Mouse (Mus musculus): Measurements from ENCODE around the gene Mgat5.

Mgat5 gene

DNA sequence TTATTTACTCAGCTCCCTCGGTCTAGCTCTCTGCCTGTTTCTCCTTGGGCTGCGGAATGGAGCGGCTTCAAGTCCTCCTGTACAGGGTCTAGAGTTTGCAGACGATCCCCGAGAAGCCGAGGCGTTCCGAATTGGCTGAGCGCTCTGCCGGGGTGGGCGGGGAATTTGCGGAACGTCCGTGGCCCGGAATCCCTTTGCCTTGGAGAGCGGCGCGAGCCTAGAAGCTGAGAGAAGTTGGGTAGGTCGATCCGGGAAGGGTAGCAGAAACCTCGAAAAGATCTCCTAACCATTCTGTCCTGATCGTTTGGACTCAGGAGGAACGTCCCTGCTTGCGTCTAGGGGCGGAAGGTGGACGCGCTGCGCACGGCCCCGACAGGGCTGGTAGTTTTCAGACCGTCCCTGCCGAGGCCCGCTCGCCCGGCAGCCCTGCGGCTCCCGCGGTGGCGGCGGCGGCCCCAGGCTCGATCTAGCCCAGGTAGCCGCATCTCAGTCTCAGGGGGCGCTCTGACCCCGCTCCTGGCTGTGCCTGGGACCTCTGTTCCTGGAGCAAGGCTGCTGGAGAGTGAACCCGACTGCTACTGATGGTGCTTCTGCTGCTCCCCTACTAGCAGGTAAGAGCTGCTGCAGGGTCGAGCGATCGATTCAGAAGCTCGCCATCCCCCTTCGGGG, at the start of gene Mgat5:
Gene Mgat5 (plus strand): TSS at position 199 of the 669 bp plus-strand sequence.
- DNase-seq (ENCODE audit: low read depth) = peak; percentile 90

DNA sequence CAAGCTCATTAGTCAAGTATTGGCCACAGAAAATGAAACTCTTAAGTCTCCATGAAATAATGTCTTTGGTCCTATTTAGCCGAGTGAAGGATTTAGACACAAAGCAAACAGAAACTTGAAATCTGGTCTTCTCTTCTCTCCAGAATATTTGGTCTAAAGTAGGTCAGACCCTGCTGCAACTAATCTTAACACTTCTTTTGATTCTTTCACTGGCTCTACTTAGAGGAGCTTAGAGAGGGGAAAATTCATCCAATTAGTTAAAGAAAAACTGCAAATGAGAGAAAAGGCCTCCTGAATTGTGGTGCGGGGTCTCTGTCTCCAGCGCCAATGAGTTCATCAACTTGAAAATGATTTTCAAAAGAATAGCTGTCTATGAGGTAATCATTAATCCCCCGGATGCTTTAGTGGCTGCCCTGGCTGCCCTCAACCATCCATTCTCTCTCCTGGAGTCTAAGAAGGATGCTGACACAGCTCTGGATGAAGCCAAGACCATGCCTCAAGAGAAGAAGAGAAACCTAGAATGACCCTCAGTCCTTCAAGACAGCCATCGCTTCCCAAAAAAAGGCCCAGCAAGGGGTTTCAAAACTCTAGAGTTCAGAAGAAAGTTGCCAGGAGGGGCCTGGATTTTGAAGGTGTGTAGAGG, 44.6 kb upstream of the Mgat5 start:
- DNase-seq (ENCODE audit: low read depth) = no peak

DNA sequence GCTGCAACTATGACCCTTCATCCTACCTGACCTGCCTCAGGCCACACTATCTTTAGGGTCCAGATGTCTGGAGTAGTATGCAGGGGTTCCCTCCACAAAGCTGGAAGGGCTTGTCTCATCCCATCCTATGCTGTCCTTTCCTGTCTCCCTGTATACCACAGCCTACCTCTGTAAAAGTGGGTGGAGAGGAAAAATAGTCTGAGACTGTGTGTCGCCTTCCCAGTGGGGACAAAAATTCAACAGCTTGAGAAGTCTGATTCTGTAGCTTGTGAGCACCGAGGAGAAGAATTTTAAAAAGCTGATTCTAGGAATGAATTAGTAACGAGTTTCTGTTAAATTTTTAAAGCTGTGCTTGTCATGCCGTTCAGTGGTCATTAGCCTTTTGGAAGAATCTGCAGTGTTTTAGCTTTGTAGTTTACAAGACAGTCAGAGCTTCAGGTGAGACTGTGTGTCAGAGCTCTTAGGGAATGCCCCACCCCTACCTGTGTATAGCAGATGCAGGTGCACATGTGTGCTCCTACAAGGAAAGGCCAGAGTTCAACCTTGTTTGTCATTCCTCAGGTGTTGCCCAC, 40.1 kb upstream of the Mgat5 start:
- no peak for DNase-seq (ENCODE audit: low read depth)

DNA sequence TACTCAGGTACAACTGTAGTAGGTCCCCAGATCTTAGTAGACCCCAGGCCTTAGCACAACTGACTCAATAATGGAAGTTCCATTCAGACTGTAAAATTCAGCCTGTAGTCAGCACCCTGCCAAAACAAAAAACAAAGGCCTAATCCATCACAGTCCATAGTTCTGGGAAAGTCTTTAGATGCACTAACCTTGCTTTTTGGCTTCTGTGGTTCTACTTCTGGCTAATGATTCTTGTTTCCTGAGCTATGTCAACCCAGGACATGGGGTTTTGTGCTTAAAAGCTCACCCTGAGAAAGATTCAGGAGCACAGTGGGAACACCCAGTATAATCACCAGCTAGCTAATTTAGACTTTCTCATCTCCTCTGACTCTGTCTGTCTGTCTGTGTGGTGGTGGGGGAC, 38.3 kb upstream of the Mgat5 start:
- DNase-seq (ENCODE audit: low read depth) = no peak

DNA sequence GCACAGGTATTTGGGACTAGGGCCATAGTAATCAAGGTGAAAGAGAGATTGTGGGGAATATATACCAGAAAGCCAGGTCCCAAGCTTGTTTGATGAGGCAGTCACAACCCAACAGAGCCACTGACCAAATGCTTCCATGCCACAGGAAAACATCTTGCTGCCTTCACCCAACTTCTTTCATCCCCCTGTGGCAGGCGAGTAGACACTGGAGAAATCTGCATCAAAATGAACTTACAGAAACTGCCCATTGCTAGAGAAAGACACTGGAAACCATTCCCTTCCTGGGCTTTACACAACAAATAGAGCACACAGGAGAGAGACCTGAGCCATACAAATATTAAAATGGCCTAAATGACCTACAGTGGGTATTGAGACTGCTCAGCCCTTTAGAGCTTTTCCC, 37.2 kb upstream of the Mgat5 start:
- DNase-seq (ENCODE audit: low read depth) = no peak

DNA sequence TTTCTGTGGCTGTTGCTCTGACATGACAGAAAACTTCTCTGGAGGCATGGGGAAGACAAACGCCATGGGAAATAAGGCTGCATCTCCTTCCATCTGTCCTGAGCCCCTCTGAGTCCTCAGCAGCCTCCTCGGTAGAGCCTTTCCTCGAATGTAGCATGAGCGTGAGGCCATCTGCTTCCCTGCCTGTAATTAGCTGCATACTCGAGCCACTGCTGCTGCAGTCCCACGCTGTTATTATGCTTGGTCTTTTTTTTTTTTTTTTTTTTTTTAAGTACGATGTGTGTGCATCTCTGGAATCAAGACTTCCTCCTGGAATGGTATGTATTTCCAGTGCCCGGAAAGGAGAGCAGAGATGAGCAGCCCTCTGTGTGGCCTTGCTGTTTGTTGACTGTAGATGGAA, 36.6 kb upstream of the Mgat5 start:
- DNase-seq (ENCODE audit: low read depth) = no peak

DNA sequence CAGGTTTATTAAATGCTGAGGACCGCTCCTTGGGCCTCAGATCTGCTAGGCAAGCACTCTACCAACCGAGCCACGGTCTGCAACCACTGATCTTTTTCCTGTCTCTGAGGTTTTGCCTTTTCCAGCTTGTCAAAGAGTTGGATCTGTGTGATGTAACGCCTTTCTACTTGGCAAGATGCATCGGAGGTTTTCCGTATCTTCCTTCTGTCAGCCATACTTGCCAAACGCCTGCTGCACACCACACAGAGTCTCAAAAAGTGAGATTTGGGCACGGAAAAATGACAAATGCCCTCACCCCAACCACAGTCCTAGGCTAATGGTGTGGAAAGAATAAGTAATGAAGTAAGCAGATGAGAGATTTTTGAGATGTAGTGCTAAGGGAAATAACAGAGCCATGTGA, 35.3 kb upstream of the Mgat5 start:
- DNase-seq (ENCODE audit: low read depth) = no peak

DNA sequence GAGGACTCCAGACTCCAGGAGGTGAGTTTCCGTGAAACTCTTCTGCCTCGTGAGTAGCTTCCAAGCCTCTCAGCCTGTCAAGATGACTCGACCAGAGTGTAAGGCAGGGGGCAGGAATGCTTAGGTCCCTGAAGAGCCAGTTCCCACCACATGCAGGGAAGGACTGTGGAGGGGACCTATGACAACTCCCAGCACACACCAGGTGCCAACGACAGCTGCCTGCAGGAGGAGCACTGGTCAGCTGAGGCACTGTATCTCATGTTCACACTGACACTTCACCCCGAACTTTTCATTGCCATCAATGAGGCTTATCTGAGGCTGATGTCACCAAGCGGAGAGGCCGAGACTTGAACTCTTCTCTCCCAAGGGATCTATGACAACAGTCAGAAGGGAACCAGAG, 33.5 kb upstream of the Mgat5 start:
- DNase-seq (ENCODE audit: low read depth) = no peak

DNA sequence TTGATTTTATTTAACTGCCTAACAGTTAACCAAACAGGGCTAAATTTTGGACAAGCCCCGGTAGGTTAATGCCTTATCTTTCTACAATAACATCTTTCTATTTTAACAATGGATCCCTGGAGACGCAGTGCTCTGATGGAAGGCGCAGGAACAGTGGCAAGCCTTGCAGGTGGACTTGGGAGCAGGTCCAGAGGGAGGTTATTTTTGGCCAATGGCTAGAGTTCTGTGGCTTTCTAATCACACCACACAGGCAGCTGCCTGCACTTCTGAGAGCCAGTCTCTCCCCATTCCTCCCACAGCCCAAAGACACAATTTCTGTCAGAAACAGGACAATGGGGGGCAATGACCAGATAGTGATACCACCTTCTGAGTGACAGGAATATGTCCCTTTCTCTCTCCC, 31.4 kb upstream of the Mgat5 start:
- no peak for DNase-seq (ENCODE audit: low read depth)

DNA sequence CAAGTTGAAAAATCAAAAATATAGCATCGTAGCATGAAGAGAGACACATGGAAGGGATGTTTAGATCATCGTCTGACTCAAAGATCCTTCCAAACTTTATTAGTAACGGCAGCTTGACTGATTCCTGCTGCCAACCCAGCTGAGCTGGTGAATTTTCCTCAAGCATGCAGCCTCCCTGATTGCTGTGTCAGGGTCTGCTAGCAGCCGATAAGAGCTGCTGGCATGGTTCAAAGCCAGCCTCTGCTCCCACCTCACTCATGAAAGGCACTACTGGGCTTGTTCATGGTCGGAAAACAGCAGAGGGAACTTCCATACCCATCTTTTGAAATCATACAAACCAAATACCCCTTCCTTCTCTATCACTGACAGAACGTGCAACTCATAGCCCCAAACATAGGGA, 12.4 kb upstream of the Mgat5 start:
- no peak for DNase-seq (ENCODE audit: low read depth)

DNA sequence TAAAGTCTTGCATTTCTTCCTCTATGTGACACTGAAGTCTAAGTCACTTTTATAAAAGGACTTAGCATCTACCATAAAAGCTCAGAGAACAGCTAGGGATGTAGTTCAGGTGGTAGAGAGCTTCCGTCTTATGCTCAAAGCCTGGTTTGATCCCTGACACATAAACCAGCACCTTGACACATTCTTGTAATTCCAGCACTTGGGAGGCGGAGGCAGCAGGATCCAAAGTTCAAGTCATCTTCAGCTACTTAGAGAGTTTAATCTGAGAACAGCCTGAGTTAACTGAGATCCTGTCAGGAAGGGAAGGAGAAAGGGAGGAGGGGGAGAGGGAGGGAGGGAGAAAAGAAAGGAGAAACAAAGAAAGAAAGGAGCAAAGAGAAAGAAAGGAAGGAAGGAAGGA, 5.6 kb upstream of the Mgat5 start:
- no peak for DNase-seq (ENCODE audit: low read depth)

DNA sequence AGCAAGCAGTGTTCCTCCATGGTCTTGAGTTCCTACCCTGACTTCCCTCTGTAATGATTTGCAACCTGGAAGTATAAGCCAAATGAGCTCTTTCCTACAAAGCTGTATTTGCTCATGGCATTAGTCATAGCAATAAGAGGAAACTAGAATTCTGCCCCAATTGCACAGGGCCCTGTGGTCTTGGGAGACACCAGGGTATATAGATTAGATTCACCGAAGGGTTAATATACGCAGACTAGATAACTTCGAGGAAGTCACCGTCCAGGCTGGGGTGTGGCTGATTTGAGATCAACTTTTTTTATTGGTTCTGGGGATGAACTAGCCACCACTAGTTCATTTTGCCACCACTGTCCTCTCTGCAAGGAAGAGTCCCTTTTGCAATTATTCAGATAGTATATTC, 2.5 kb upstream of the Mgat5 start:
- DNase-seq (ENCODE audit: low read depth) = no peak

DNA sequence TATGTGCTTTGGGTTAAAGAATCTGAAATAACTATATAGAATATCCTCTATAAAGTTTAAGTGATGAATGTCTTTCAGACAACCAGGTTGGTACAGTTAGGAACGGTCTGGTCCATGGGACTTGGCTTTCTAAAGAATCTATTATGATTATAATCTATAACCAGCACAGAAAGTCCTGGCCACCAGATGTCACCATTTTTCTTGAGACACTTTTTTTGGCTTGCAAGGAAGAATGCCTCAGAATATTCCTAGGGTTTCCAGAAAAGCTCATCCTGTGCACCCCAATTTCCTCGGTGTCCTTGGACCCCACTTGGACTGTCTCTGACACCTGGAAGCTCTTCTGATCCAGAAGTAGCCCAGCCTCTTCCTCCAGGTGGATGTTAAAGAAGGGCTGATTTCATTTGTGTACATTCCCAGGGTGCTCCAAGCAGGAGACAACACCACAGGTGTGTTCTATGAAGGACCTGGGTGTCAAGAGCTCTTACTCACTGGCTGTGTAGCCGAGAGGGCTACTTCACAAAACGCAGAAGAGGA, 1.5 kb upstream of the Mgat5 start:
- DNase-seq (ENCODE audit: low read depth) = peak; percentile 66

DNA sequence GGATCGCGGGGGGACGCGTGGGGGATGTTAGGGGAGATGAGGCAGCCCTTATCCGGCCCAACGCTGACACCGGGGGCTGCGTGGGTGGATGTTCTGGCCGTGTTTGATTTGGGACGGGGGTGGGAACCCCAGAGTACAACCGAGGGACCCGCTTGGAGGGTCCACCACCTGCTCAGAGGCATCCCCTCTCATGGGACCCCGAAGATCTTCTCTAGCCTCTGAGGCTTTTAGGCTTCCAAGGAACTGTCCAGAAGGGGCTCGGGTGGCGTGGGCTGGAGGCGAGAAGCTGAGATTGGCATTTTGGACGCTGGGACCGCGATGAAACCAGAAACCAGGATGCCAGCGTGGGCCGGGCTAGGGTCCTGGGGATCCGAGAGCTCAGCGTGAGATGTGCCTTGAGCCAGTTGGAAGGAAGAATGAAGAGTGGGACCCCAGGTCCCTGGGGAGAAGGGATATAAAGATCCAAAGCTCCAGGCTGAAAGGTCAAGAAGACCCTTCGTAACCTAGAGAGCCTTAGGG, 745 bp downstream of the Mgat5 start:
- peak; percentile 49 for DNase-seq (ENCODE audit: low read depth)

DNA sequence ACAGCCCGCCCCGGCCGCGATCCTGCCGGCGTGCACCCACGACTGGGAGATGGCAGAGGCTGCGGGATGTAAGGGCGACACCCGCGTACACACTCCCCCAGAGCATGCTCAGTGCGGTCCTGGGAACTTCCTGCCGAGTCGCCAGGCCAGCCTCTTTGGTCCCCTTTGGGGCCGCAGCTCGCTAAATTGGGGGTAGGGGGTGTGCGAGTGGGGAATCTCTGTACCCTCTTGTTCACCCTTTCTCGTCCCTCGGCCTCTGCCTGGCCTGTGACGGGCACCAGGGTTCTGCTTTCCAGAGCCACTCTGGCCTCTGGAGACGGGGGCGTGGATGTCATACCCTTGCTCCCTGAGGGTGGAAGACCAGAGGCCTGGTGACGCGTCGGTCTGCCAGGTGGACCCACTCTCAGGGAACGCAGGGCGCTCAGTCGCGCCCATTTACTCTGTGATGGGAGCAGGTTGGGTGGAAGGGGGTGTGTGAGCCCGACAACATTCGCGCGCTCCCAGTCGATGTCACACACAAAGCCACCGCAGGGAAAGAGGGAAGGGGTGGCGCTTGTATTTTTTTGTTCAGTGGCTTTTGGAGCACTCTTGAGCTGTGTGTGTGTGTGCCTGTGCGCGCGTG, 1.3 kb downstream of the Mgat5 start:
- peak; percentile 47 for DNase-seq (ENCODE audit: low read depth)

DNA sequence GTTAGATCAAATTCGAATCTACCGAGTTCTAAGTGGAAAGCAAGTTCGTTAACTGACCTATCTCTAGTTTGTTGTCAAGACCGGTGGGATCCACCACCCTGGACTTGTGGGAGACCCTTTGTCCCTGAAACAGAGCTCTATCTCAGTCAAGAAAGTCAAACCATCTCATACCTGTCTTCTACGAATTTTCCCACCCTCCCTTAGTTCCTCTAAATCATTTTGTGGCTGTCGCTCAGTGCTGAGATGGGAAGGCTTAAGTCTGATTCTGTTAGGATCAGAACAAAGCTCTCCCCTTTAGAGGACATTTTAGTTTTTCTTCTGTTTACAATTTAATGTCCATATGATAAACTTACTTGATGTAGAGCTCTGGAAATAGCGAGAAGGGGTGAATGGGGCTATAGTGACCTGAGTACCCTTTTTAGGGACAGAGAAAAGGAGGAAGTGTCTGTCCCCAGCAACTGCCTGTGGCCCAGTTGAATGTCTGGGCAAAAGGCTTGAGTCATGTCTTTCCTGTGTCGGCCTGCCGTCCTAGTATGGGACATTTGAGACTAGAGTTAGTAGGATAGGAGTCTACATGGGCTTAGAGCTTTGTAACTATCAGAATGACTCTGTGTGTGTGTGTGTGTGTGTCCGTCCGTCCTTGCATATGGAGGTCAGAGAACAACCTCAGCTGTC, 2.2 kb downstream of the Mgat5 start:
- DNase-seq (ENCODE audit: low read depth) = no peak

DNA sequence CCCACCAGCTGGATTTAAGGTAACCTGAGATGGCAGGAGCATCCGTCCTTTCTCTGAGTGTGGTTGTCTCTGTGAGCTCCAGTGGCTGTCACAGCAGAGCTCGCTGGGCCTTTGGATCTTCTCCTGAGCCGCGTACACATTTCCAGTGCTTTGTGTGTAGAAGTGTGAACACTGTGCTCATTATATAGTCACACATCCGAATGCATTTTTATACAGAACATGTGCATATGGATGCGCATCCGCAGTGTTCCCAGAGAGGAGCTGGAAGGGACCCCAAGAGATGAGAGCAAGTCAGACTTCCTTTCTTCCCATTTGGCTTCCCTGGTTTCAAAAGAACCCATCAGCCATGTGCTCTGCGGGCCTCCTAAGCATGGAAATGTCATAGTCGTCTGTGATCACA, 3.4 kb downstream of the Mgat5 start:
- DNase-seq (ENCODE audit: low read depth) = no peak

DNA sequence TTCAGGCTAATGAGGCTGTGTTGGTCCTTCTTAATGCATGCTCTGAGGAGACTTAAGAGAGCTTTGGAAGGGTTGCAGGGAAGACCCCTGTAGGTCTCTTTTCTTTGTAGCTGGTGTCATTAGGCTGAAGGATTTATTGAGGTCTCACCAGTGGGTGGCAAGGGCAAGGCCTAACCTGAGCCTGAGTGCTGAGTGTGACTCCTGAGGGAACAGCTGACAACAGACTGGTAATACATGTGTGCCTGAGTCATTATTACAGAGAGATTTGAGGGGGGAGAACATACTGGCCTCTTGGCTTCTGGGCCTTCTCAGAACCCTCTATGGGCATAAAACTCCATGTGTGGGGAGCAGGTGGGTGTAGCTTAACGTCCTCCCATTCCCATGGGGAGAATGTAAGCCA, 8.0 kb downstream of the Mgat5 start:
- DNase-seq (ENCODE audit: low read depth) = no peak

DNA sequence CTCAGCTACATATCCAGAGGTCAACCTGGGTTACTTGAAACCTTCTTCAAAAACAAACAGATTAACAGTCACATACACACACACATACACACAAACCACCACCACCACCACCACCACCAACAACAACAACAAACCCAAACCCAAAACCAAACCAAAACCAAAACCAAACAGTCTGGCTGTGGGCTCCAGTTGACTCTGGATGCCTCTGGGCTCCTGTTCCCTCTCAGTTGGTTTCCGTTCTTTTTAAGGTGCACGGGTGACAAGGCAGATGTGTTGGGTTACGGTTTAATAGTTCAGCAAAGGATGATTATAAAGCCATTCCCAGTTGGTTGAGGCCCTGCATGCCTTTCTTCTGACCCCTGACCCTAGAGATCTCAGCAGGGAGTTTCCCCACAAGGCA, 8.6 kb downstream of the Mgat5 start:
- DNase-seq (ENCODE audit: low read depth) = peak; percentile 43

DNA sequence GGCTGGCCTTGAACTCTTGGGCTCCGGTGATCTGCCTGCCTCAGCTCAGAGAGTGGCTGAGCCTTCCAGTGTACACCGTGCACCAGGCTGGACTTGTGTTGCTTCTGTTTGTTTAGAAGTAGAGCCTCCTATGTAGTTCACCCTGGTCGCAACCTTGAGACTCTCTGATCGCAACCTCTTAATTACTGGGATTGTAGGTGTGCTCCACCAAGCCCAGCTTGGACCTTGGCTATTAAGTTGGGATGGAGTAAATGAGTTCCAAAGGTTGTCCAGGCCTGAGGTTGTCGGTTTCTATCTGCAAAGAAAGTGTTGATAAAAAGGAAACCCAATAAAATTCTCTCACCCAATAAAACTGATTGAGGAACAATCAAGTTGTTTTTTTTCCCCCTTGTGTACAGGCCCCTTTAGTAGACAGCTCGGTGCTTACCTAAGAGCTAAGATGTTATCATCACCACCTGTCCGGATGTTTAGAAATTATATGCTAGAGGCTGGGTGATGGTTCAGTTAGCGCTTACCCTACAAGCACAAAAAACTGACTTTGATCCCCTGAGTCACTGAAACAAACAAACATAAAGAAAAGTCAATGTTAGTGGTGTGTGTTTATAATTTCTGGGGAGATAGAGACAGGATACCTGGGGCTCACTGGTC, 9.9 kb downstream of the Mgat5 start:
- peak; percentile 52 for DNase-seq (ENCODE audit: low read depth)

DNA sequence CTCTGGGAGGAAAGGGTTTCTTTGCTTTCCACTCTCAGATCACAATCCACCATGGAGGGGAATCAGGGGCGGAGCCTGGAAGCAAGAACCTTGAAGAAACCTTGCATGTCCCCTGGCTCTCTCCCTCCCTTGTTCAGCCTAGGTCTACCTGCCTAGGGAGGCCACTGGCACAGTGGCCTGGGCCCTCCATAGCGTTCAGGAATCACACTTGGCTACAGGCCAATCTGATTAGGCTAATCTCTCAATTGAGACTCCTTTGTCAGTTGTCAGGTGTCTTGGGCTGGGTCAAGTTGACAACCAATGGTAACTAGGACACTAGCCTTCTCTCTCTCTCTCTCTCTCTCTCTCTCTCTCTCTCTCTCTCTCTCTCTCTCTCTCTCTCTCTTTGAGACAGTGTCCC, 12.2 kb downstream of the Mgat5 start:
- no peak for DNase-seq (ENCODE audit: low read depth)

DNA sequence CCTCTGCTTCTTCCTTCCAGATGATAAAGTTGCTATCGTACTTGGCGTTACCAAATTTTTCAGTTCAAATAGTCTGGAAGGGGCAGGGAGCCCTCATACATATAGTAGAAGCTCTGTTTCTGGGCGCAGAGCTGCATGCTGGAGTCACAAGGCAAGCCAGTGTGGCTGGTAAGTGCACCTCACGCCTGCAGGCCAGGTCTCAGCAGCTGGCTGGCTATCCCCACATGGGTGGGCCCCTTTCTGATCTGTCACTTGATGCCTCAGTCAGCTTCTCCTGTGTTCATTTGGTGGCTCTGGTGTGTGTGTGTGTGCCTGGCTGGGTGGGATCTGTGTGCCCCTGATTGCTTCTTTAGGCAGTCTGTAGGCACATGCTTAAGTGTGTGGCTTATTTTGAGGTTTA, 12.8 kb downstream of the Mgat5 start:
- no peak for DNase-seq (ENCODE audit: low read depth)

Data from naive thymus-derived CD4-positive, alpha-beta T cell, adult 2 months (primary cell).